Mouse (Mus musculus): ENCODE measurements around the gene E2f7.
A peak's percentile ranks its signal among the peaks of the same experiment; 100 is the strongest.

Gene E2f7

GRCm38 (mm10) chr10:110744686-110745639, at the start of gene E2f7:
Gene E2f7 (plus strand): TSS chr10:110745439.
- peak; percentile 87 to 89 for DNase-seq

DNA sequence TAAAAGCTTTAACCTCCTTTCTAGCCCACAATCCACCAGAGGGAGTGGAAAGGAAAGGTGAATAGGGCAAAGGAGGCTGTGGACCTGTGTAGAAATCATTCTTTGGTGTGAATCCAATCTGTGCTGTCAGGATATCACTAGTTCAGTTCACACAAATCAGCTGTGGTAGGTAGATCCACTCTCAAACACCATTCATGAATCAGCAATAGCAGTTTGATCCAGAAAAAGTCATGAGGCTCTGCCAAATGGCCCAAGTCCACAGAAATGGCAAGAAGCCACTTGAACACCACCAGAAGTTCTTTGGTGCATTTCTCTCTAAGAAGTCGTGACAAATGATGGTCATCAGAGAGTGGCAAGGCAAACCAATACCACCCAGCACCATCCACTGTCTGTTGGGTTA, 44.0 kb upstream of the E2f7 start:
- no peak for DNase-seq

- peak in 1 of 2 experiments; percentile 13 for DNase-seq
Observed at GRCm38 (mm10) chr10:110705672-110706071, 39.6 kb upstream of the E2f7 start.

DNA sequence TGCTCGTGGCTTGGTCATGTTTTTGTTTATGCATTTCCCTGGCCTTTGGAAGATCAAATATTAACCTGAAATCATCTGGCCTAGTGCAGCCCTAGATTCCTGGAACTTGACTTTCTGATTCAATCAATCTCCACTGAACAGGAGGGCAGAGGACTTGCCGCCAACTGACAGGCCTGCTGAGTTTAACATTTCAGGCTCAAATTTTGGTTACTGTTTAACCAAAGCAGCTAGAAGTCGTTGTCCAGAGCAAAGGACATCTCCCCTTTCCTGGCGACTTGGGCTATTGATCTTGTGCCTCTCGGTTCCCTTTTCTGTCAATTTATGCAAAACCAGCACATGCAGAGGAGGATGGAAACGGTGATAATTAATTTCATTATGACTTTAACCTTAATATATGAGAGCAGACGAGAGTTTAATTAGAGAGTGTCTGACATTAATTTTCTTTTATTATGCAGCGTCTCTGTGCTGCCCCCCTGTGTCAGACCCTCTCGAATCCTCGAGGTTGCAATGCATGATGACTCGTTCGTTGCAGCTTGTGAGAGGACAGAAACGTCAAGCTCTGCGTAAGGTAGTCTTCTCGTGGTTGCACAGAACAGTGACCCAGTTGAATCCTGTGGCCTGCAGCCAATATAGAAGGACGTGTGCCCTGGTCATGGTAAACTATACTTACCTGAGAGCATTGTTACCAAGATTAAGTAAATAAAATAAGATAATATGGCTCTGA, 37.7 kb upstream of the E2f7 start:
- DNase-seq = no peak

DNA sequence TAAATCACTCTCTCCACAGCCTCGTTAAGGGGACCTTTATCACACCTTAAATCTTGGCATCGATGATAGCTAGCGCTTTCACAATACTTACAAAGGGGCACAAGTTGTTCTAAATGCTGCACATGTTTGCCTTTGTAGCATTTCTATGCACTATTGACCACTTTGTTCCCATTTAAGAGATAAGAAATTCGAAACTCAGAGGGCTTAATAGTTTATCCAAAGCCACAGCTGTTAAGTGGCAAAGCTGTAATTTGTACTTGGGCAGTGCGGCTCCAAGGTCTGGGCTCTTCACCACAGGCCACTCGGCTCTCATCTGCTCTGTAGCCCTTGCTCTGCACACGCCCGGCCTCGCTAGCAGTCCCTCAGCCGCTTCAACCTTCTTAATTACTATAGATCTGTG, 28.4 kb upstream of the E2f7 start:
- DNase-seq = no peak

DNA sequence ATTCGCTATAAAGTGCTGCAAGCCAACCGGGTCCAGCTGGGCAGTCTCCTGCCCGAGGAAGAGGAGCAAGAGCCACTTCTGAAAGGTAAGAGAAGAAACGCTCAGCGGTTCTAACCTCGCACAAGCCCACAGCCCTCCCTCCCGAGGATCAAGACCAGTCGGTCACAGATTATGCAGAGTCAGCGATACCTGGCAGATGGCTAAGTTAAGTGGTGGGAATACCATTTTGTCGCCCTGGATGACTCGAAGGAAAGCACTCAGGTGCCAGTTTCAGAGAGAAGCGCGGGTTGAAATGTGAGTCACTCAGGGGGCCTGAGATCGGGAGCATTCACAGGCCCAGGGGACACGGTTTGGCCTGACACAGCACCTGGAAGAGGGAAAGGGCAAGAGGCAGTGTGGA, 18.8 kb upstream of the E2f7 start:
- DNase-seq = no peak

DNA sequence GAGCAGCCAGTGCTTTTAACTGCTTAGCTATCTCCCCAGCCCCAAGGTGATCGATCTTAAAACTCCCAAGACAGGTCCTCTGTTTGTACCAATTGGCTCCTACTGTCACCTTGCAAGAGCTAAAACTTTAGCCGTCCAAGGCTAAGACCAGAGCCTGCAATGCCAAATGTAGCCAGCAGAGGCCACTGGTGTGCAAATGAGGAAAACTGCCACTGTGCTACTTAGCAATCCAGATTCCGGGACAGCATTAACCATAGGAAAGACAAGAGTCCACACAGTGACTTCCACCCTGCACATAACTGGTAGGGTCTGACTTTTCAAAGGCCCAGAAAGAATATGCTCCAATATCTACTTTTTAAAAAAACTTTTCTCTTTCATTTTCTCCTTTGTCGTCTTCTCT, 17.4 kb upstream of the E2f7 start:
- DNase-seq = peak; percentile 54 to 57

DNA sequence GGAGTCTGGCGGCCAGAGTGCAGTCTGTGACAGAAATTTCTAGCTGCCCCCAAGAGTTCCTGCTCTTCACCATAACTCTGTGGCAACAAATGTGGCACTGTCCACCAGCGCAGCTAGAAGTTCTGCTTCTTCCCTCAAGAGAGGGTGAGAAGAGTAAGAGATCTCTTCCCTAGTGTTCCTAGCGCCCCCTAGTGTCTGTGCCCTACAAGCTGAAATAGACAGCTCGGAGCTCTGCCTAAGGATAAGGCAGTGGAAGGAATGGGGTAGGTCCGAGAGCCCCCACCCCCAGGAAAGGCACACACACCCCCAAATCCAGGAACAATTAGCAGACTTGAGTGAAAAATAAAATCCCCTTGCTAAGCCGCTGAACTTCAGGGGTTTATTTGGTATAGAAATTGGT, 11.9 kb upstream of the E2f7 start:
- DNase-seq = peak; percentile 80 to 81

DNA sequence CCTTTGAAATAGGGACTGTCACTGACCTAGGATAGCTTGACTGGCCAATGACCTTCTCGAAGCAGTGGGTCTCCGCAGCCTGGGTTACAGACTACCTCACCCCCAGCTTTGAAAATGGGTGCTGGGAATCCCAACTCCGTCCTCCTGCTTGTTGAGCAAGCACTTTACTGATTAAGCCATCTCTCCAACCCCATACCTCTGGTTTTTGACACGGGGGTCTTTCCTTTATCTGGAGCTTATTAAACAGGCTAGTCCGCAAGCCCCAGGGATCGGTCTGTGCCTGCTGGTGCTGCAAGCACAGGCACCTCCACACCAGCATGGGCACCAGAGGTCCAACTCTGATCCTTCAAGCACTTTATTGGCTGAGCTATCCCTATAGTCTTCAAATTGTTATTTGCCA, 1.5 kb upstream of the E2f7 start:
- no peak for DNase-seq

- no peak for DNase-seq
Observed at GRCm38 (mm10) chr10:110744120-110744519, 1.1 kb upstream of the E2f7 start.

DNA sequence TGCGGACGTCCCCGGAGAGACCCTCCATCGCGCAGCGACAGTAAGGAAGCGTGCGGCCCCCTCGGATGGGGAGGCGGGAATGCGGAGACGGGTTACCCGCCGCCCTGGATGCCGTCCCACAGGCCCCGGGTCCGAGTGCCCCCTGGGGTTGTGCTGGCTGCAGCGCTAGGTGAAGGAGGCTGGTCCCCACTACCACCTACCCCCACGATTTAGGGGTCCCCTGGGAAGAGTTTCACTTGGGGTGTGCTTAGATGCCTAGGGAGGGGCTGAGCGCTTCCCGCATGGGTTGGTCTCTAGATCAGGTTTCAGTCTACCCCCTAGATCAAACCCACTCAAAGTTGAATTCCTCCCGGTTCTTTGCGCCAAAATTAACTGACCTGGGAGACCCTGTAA, 397 bp downstream of the E2f7 start:
- DNase-seq = no peak

GRCm38 (mm10) chr10:110749081-110749480, 3.8 kb downstream of the E2f7 start:
- DNase-seq = no peak

DNA sequence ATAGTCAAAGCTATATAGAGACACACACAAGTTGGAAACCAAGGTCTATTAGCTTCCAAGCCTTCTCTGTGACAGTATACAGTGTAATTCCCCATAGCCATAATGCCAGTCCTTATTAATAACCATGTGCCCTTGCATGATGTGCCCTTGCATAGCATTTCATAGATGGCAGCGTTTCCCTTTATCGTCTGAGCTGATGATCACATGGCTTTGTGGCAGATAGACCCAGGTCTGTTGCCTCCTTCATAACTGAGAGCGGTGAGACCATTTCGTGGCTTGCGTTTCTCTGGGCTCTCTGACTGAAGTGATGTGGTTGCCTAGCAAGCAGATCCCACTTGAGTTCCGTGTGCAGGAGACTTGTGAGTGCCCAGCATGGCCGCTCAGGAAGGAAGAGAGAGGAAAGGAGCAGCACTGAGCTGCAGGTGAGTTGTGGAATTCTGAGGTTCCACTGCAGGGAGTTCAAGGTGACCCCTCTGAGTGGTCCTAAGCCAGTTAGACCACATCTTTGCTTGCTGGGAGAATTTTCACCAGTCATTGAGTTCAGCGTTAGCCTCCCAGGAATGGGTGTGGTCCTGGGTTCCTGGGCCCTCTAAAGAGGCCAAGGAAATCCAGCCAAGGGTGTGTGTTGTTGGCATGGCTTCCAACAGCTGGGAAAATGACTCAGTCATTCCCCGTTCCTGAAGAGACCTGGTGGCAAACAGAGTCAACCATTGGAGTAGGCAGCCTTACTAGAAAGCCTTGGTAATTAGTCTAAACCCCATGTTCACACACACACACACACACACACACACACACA, 4.5 kb downstream of the E2f7 start:
- DNase-seq = no peak

- no peak for DNase-seq
Observed at GRCm38 (mm10) chr10:110752849-110753248, 7.6 kb downstream of the E2f7 start.

- no peak for DNase-seq
Observed at GRCm38 (mm10) chr10:110755556-110755955, 10.3 kb downstream of the E2f7 start.

GRCm38 (mm10) chr10:110756271-110756793, 11.1 kb downstream of the E2f7 start:
- no peak for DNase-seq

GRCm38 (mm10) chr10:110760552-110760951, 15.3 kb downstream of the E2f7 start:
- peak; percentile 30 to 40 for DNase-seq

- no peak for DNase-seq
Observed at GRCm38 (mm10) chr10:110762134-110762884, 17.1 kb downstream of the E2f7 start.

GRCm38 (mm10) chr10:110763416-110763815, 18.2 kb downstream of the E2f7 start:
- no peak for DNase-seq

DNA sequence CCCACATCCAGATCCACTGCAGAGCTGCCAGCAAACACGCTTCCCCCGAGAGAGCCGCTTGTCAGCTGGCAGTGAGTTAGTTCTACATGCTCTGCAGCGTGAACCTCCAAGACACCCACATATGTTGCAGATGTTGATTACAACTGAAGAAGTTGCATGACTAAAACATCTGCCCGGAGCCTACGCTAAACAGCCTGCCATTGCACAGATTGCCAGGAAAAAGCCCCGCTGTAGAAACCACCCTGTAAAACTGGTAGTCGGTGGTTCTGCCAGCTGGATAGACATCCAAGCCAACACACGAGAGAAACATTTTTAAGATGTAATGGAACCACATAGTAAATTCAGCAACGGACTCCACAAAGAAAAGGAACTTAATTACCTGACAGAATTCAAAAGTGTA, 24.3 kb downstream of the E2f7 start:
- no peak for DNase-seq

DNA sequence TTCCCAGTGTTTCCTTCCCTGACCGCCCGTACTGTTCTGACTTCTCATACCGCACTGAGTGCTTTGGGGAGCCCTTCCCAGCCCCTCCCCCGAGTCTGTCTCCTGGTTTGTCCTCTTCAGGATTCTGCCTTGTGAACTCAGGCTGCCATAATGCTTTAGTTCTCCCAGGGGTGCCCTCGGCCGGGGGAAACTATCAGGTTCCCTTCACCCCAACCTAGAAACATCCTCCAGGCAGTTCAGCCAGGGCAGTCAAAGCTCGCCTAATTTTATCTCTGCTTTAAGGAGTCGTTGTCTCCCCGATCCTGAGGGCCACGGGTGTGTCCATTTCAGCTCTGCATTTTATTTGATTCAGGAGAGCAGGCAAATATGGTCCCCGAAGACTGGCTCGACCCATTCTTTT, 28.0 kb downstream of the E2f7 start:
- no peak for DNase-seq

- DNase-seq = no peak
Observed at GRCm38 (mm10) chr10:110773878-110774277, 28.6 kb downstream of the E2f7 start.

Measured in B cell, adult 2 months (primary cell).